Mouse (Mus musculus): ENCODE results near the gene Pdcd11. TPM values are rescaled to one million over a fixed set of nuclear protein-coding genes. Genes with fewer than 3 reads are reported as not detected.

The Pdcd11 gene
- total RNA-seq (2021): 23.4 and 24.5 TPM in 2 replicates
- long read RNA-seq, experiment 1, full-length matches to known transcripts: 1 of 10 reads
- long read RNA-seq, experiment 1, partial matches to known transcripts: 6 of 10 reads
- long read RNA-seq, experiment 1, other reads (novel, unspliced or antisense): 3 of 10 reads
- long read RNA-seq, experiment 2, full-length matches to known transcripts: 2 of 6 reads
- long read RNA-seq, experiment 2, partial matches to known transcripts: 3 of 6 reads
- long read RNA-seq, experiment 2, other reads (novel, unspliced or antisense): 1 of 6 reads

DNA sequence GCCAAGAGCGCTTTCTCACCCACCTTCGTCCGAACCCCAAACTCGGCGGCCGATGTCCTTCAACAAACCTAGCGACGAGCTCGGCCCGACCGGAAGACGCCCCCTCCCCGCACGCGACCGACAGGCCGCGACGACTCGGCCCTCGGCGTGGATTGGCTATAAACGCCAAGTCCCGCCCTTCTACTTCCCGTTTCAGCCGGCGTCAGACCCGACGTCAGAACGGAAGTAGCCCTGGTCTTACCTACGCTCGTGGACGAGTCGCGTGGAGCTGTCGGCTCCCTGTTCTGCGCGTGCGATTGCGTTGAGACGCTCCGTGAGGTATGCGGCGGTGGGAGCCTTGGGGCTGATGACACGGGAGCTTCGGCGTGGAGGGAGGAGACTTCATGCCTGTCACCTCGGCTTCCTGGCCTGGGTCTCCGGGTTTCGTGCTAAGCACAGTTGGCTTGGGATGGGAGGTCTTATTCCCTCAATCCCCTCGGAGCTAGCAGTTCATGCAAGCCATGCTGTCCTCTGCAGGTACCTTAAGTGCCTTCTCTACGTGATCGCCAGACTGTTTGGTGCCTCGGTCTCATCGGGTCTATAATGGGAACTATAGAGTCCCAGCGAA, at the start of gene Pdcd11, which contains the start of gene Usmg5:
Pdcd11 (plus strand) TSS at position 219 of the 607 bp plus-strand sequence.
Usmg5 (minus strand) TSS at position 98 of the 607 bp plus-strand sequence.
- DNase-seq: peak; percentile 98

DNA sequence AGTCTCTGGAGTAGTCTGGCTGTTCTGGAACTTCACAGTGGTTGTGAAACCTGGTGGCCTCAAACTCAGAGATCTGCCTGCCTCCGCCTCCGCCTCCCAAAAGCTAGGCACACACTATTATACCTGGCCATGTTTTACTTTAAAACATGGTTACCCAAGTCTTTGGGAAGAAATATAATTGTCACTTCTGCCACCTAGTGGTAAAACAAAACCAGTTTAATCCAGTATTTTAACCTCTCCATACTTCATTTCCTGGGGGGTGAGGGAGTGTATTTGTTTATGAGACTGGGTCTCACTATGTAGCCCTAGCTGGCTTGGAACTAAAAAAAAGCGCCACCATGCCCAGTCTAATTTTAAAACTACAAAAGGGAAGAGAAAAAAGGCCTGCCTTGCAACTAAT, 47.0 kb upstream of the Pdcd11 start:
- DNase-seq: no peak

DNA sequence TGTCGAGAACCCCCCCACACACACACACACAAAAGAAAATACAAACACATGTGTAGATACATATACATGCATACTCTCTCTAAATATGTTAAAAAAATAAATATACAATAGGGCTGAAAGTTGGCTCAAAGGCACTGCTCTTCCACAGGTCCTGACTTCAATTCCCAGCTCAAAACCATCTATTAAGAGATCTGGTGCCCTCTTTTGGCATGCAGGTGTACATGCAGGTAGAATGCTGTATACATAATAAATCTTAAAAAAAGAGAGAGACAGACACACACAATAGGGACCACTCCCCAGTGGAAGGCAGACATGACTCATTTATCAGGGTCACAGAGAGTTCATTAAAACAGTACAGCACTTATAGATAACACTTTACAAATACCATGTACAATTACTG, 44.2 kb upstream of the Pdcd11 start:
- no peak for DNase-seq

DNA sequence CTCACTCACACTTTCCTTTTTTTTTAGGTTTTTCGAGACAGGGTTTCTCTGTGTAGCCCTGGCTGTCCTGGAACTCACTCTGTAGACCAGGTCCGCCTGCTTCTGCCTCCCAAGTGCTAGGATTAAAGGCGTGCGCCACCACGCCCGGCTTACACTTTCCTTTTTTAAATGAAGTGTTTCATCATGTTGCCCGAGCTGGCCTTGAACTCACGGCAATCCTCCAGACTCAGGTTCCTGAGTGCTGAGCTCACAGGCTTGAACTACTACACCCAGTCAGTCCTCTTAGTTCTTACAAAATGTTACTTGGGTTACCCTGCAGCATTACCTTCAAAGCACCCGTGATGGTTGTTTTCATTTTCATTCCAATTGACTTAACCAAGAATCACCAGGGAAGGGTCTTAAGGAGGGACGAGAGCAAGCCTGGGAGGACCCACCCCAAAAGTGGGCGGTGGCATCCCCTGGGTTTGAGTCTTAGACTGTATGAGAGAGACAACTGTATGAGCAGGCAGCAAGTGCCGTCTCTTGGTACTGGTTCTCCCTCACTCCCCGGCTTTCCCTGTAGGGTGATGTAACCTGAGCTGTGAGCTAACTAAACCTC, 43.2 kb upstream of the Pdcd11 start:
- DNase-seq: peak; percentile 71

DNA sequence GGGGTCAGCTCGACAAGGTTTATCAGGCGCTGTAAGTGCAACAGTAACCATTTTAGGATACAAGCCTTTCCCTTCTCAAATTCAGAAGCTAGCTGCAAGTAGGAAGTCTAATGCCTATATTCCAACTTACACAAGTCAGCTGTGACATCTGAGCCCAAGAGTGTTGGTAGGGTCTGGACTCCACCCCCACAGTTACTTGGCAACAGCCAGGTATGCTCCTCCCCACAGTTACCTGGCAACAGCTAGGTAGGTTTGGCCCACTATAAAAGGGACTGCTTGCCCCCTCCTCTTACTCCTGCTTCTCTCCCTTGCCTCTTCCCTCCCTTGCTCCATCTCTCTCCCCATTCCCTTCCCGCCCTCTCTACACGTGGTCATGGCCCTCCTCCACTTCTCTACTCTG, 41.5 kb upstream of the Pdcd11 start:
- no peak for DNase-seq

DNA sequence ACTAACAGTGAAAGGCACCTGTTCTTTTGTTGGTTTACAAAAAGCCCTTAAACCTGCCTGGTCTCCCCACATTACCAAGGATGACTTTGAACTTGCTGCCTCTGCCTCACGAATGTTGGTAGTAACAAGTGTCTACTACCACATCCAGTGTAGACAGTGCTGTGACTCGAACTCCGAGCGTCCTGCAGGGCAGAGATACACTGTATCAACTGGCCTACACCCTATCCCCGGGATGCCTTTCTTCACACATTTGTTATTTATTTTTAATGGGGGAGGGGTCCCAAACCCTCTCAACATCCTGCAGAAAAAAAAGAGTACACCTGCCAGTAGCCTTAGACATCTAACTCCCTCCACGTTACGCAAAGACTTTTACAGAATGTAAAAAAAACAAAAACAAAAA, 40.7 kb upstream of the Pdcd11 start:
- no peak for DNase-seq

DNA sequence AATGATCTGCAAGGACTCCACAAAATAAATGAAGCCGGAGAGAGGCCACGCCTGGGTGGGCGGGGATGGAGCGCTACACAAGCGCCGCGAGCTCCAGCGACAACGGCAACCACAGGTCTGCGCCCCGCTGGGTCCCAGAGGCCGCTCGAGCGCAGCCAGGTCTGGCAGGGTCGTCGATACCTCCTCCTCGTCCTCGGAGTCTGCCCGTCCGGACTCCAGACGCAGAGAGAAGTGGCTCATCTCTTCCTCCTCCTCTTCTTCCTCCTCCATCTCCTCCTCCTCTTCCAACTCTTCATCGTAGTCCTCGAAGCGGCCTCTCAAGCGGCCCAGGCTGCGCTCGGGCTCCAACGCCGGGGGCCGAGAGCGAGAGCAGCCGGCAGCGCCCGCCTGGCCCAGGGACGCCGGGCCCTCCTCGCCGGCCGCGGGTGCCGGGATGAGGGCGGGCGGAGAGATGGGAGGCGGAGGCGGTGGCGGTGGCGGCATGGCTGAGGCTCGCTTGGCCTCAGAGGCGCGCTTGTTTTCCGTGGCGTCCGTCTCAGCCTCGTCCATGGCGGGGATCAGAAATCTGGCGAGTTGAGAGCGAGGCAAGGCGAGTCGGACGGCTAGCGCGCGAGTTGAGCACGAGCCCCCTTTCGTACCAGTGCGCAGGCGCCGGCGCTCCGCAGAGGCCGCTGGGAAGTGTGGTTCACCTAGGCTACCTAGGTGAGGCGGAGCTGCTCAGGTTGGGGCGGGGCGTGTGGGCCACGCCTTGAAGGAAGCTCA, 40.1 kb upstream of the Pdcd11 start, which contains the start of gene Pcgf6:
Pcgf6 (minus strand) TSS at position 636 of the 762 bp plus-strand sequence.
- peak; percentile 86 for DNase-seq

DNA sequence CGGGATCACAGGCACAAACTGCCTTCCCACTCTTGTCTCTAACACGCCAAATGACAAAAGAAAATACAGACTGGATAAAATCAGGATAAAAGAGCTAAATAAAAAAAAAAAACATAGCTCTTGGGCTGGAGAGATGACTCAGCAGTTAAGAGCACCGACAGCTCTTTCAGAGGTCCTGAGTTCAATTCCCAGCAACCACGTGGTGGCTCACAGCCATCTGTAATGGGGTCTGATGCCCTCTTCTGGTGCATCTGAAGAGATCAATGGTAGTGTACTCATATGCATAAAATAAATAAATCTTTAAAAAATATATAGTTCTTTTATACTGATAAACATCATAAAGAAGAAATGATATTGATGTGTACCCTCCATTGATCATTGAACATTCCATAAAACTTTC, 37.6 kb upstream of the Pdcd11 start:
- DNase-seq: no peak

DNA sequence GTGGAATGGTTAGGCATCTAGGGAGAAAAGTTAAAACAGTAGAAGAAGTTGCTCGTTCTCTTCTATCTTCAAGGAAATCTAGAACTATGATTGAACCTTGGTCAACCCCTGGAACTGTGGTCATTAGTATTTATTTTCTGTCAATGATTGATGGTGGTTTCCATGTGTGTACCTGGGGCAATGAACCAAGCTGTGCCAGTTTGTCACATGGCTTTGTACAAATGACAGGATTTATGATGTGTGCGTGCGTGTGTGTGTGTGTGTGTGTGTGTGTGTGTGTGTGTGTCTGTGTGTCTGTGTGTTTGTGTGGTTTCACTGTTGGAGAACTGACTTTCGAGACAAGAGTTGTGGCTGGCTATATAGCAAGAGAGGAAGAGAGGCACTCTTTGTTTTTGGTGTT, 37.1 kb upstream of the Pdcd11 start:
- DNase-seq: no peak

DNA sequence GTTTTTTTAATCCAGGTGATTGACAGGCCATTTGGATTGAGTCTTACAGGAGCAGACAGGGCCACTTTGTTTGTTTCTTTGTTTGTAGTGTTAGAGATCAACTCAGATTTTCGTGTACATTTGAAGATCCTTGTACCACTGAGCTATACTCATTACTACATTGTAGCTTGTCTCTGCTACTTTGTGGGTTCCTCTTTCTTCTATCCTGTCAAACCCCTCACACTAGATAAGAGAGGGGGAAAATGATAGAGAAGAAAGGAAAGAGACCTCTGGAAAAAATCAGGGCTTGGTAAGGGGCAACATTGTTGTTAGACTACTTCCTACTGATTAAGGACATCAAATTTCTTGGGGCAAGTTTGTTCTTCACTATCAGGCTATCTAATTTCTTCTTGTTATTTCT, 32.9 kb upstream of the Pdcd11 start:
- DNase-seq: no peak

DNA sequence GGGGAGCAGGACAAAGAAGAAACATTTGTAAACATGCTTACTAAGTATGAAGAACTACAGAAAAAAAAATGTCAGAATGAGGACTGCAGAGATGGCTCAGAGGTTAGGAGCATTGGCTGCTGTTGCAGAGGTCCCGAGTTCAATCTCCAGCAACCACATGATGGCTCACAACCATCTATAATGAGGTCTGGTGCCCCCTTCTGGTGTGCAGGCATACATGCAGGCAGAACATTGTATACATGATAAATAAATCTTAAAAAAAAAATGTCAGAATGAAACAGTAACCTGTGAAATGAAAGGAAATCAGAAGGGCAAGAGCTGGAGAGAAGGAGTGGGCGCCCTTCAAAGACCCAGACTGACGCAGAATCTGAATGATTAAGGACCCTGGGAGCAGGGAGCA, 24.7 kb upstream of the Pdcd11 start:
- DNase-seq: no peak

DNA sequence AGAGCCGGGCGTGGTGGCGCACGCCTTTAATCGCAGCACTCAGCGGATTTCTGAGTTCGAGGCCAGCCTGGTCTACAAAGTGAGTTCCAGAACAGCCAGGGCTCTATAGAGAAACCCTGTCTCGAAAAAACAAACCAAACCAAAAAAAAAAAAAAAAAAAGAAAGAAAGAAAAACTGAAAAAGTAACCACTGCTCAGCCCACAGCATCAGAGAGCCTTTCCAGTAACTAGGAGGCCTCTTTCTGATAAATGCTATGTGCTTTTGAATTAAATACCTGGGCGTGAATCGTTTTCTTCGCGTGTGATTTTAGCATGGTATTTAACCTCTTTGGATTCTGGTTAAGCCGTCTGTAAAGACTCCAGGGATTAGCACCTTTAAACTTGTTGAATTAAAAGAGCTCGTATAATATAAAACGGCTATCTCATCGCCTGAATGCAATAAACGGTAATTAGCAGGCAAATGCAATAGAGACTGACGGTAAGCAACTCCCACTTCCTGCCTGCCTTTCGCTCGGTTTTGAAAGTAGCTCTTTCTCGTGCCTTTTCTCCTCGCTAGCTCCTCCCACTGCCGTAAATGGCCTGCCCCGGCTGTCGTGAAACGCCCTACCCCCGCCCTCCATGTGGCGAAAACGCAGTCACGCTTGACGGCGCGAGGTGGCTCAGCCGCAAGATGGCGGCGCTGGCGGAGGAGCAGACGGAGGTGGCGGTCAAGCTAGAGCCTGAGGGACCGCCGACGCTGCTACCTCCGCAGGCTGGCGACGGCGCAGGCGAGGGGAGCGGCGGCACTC, 23.3 kb upstream of the Pdcd11 start, which contains the start of gene Taf5:
Taf5 (plus strand) TSS at position 651 of the 787 bp plus-strand sequence.
- peak; percentile 99 for DNase-seq

DNA sequence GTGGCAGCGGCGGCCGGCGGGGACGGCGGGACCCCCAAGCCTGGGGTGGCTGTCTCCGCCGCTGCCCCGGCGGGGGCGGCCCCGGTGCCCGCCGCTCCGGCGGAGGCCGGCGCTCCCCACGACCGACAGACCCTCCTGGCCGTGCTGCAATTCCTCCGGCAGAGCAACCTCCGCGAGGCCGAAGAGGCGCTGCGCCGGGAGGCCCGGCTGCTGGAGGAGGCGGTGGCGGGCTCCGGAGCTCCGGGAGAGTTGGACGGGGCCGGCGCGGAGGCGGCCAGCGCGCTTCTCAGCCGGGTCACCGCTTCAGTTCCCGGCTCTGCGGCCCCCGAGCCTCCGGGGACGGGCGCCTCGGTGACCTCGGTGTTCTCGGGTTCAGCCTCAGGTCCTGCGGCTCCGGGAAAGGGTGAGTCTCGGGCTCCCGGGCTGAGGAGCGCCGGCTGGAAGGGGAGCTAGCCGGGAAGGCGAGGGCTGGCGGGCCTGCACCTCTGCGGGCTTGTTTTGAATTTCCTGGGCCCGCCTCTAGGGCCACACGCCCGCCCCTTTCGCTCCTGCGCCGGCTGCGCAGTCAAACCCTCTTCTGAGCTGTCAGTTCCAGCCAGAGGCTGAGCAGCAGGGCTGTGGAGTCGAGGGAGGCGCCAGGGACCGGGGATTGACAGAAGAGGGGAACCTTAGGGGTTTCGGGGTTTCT, 22.5 kb upstream of the Pdcd11 start:
- peak; percentile 93 for DNase-seq

DNA sequence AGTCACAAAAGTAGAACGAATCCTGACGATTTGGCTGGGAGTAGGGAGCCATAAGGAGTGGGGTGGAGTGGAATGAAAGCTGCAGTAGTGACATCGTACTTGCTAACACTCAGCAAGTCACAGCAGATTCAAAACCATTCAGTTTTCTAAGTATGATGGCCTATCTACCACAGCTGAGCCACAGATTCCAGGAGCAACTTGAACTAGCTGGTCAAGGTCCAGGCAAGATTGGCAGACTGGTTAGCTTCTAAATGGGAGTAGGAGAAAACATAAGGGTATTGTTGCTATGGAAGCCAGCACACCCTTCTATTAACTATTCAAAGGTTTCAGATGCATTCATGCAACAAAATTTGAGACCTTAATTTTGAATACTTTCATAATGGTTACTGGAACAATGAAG, 2.3 kb upstream of the Pdcd11 start:
- peak; percentile 17 for DNase-seq

DNA sequence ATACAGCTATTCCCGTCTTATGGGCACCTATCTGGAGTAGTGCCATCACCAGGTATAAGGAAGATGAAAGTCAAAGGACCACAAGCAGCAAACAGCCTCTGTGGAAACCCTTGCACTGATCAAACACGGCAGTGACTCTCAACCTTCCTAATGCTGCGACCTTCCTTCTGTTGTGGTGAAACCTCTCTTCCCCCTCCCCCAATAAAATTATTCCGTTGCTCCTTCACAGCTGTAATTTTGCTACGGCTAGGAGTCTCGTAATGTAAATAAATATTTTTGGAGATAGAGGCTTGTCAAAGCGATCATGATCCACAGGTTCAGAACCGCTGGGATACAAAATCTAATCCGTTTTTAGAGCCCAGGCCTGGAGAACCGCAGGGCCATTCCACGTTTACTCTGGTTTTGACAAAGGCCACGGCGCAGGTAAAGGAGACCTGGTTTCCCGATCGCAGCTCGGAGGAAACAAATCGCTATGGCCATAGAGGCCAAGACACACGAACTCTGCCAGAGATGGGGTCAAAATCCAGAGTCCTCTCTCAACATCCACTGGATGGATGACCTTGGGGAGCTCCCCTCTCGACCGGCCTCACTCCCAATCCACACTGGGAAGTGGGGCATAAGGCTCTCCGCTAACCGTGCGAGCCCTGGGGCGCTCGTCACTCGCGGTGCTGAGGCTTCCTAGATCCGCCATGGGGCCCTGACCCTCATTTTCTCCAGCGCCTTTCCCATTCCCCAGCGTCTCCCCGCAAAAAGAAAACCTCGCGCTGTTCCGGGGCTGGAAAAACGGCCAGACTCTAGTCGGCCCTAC, 646 bp upstream of the Pdcd11 start:
- DNase-seq: peak; percentile 50

DNA sequence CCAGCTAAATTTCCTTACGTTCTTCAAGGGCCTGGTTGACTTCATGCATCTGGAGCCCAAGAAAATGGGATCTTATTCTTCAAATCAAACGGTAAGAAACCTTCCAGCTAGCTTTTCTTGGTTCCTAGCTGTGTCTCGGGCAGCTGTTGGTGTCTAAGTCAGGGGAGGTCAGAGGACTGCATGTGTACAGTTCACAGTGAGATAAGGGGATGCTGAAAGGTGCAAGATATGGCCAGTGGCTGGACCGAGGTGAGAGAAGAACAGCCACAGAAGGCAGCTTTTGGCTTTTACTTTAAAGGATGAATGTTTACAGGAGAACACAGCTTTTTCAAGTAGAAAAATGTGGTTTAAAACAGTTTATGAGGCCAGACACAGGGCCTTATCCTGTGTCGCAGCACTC, 10.5 kb downstream of the Pdcd11 start:
- no peak for DNase-seq

DNA sequence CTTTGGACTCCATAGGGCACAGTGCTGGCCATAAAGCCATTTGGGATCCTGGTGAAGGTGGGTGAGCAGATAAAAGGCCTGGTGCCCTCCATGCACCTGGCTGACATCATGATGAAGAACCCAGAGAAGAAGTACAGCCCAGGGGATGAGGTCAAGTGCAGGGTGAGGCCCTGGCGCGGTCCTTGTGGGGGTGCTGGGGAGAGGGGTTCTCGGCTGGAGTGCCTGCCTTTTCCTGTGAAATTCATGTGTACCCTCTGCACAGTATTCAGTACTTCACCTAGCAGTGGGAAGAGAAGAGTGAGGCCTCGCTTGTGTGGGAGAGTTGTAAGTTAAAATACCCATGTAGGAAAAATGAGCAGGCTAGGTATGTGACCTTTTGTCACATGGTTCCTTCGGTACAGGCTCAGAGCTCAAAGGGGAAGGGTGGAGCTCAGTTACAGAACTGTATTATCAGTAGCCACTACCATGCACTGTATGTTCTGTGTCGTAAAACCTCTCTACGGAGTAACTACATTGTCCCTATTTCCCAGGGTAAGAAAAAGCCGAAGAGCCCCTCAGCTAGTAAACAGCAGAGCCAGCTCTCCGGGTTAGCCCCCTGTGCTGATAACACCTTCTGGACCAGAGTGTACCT, 14.2 kb downstream of the Pdcd11 start:
- DNase-seq: no peak

DNA sequence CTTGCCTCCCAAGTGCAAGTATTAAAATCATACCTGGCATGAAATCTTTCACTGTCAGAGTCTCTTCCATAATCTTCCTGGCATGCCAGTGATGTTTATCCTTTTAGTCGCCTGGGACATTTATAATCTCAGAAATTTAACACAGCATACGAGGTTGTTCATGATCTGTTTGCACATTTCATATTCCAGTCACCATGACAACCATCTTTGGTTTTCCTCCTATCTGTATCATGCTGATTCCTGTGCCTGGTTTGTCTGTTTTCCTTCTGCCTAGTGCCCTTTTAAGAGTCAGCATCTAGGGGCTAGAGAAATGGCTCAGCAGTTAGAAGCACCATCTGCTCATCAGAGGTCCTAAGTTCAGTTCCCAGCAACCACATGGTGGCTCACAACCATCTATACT, 28.1 kb downstream of the Pdcd11 start:
- DNase-seq: no peak

DNA sequence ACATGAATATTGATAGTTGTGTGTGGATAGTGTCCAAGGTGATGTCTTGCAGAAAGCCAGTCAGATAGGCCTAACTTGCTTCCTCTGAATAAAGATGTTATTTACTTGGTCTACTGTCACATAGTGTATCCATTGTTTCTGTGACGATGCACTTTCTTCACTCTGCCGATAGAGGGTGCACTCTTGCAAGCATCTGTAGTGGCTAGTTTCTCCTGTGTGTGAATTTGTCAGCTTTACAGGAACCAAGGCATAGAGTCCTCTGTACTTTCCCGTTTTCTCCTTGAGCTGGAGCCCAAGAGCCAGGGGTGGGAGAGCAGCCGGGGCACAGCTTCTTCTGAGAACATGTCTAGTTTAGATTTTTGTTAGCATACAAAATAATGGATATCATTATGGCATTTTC, 30.5 kb downstream of the Pdcd11 start:
- DNase-seq: no peak

DNA sequence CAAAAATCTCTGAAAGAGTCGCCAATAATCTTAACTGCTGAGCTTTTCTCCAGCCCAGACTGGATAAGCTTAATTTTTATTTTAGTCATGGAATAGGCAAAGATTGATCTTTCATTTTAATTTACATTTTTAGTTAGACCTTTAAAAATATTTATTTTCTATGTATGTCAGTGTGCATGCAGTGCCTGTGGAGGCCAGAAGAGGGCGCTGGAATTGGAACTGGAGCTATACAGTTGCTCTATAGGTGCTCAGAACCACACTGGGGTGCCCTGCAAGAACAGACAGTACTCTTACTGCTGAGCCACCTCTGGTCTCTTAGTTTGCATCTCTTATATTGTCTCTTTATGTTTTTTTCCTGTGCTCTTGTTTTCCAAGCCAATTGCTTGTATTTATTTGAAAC, 32.2 kb downstream of the Pdcd11 start:
- DNase-seq: peak; percentile 34

All from adrenal gland, postnatal 14 days (tissue).